In genomic region chr10:77180110-77180509, GRCm38 (mm10) we compare ENCODE assay signal across 23 mouse cellular contexts. TPM values are rescaled to one million over a fixed set of nuclear protein-coding genes. Genes with fewer than 3 reads are reported as not detected.
"Had no signal": no experiment of that assay in that cellular context is flagged by ENCODE, and none has a peak within 500 bp of the region (broad histone marks: within the 10 kb centered on the region; RNA-seq: fewer than 3 reads in every experiment).

No protein-coding gene starts in this region.

- H3K4me3 ChIP-seq: midbrain, embryonic 10.5 days; midbrain, embryonic 12.5 days; myocyte; neural tube, embryonic 13.5 days; neural tube, embryonic 15.5 days; stomach, embryonic 15.5 days had no signal

- H3K36me3 ChIP-seq: midbrain, embryonic 10.5 days; midbrain, embryonic 12.5 days; neural tube, embryonic 13.5 days; neural tube, embryonic 15.5 days; stomach, embryonic 15.5 days had no signal

- ATAC-seq: midbrain, embryonic 16.5 days had no signal

- H3K27ac ChIP-seq: midbrain, embryonic 10.5 days; midbrain, embryonic 12.5 days; neural tube, embryonic 13.5 days; neural tube, embryonic 15.5 days; stomach, embryonic 15.5 days; stomach, postnatal 0 days had no signal

- H3K4me2 ChIP-seq: lung, embryonic 14.5 days; midbrain, embryonic 12.5 days; neural tube, embryonic 13.5 days; neural tube, embryonic 15.5 days; stomach, embryonic 15.5 days had no signal

- DNase-seq: lung, adult 18-20 months; lung, embryonic 14.5 days; lung, postnatal 10 days; lung, postnatal 4 days; midbrain, embryonic 14.5 days; retina, postnatal 1 day; right cerebral cortex, adult 18-20 months; right cerebral cortex, postnatal 25 days; right cerebral cortex, postnatal 4 days; spleen, adult 18-20 months; thymus, adult 18-20 months; thymus, postnatal 14 days; thymus, postnatal 36 days had no signal

- H3K4me1 ChIP-seq: midbrain, embryonic 12.5 days; neural tube, embryonic 13.5 days; neural tube, embryonic 15.5 days; stomach, embryonic 15.5 days had no signal

- H3K9ac ChIP-seq: lung, embryonic 14.5 days; midbrain, embryonic 12.5 days; neural tube, embryonic 13.5 days; neural tube, embryonic 15.5 days; stomach, embryonic 15.5 days had no signal

- H3K9me3 ChIP-seq: midbrain, embryonic 10.5 days; midbrain, embryonic 12.5 days; neural tube, embryonic 13.5 days; neural tube, embryonic 15.5 days; stomach, embryonic 15.5 days had no signal

- H3K27me3 ChIP-seq: midbrain, embryonic 12.5 days; neural tube, embryonic 13.5 days; neural tube, embryonic 15.5 days; stomach, embryonic 15.5 days had no signal

RNA-seq across cellular contexts. Expression of gene Col18a1, which starts 13.8 kb away (rescaled TPM):
- total RNA-seq: megakaryocyte, adult 5-6 weeks; megakaryocyte-erythroid progenitor cell, adult 5-6 weeks had no signal
